Mouse (Mus musculus) midbrain, embryonic 12.5 days (tissue): ENCODE measurements around the gene Ccdc58. TPM values are rescaled to one million over a fixed set of nuclear protein-coding genes. Genes with fewer than 3 reads are reported as not detected.
"Not testable (repeated sequence)": the region's sequence is repeated elsewhere in the genome, so short reads cannot be mapped to it uniquely, and the experiment has no call there.

ENCODE experiments used
- ATAC-seq: fragments of 200-750 bp; cut with Nextera tagmentation; 2 replicates; pipeline ENCODE4 v1.8.0; 2017; ENCODE audit warnings: low read depth, moderate TSS enrichment, moderate library complexity; ENCODE audit not compliant: low FRiP score
- H3K27ac ChIP-seq: fragments of 300-500 bp; sonication (generic); replicated peaks from 2 replicates; pipeline ENCODE4 v1.5.1; 2016; ENCODE audit warnings: mild to moderate bottlenecking
- H3K27me3 ChIP-seq: fragments of 300-500 bp; sonication (generic); 2 replicates; pipeline ENCODE4 v1.6.1; 2016; ENCODE audit warnings: mild to moderate bottlenecking
- H3K36me3 ChIP-seq: fragments of 300-500 bp; sonication (generic); 2 replicates; pipeline ENCODE4 v1.6.1; 2016
- H3K4me1 ChIP-seq: fragments of 300-500 bp; sonication (generic); 2 replicates; pipeline ENCODE4 v1.6.1; 2016
- H3K4me2 ChIP-seq: fragments of 300-500 bp; sonication (generic); replicated peaks from 2 replicates; pipeline ENCODE4 v1.6.1; 2016; ENCODE audit warnings: mild to moderate bottlenecking, moderate library complexity
- H3K4me3 ChIP-seq: fragments of 300-500 bp; sonication (generic); 2 replicates; pipeline ENCODE4 v1.5.1; 2016; ENCODE audit warnings: mild to moderate bottlenecking
- H3K9ac ChIP-seq: fragments of 300-500 bp; sonication (generic); replicated peaks from 2 replicates; pipeline ENCODE4 v1.6.1; 2016; ENCODE audit warnings: mild to moderate bottlenecking, moderate library complexity
- H3K9me3 ChIP-seq: fragments of 300-500 bp; sonication (generic); 2 replicates; pipeline ENCODE4 v1.6.1; 2016; ENCODE audit warnings: mild to moderate bottlenecking
- WGBS: fragments of 180-500 bp; shearing (Covaris S2); methylation state at CpG from one replicate; pipeline ENCODE4 v1.1.7; 2016; 5-methylcytosine and 5-hydroxymethylcytosine counted together
- polyA plus RNA-seq: library from polyadenylated mRNA; unstranded; fragments of >200 nt; fragmentation: Nextera tagmentation; extraction: Ambion mirVana; gene quantifications from 2 replicates; pipeline ENCODE4 v1.2.1, GENCODE M21; 2016

The Ccdc58 gene
- polyA plus RNA-seq, 1 experiment from 2014 or later: 64.9 TPM

GRCm38 (mm10) chr16:36089065-36089464, 17.6 kb downstream of the Ccdc58 start:
- Histone ChIP-seq H3K27me3 (no peaks in the 10 kb centered on the region), H3K4me2 (no peak overlapping the region), H3K9ac (no peak overlapping the region), H3K9me3 (no peaks in the 10 kb centered on the region), H3K27ac (no peak overlapping the region), H3K4me3 (no peak overlapping the region), H3K4me1 (no peaks in the 10 kb centered on the region), H3K36me3 (peaks cover 47% of the 10 kb centered on the region)
- WGBS: 83% methylated on average over 7 of the region's 7 CpGs
- ATAC-seq: no peak

DNA sequence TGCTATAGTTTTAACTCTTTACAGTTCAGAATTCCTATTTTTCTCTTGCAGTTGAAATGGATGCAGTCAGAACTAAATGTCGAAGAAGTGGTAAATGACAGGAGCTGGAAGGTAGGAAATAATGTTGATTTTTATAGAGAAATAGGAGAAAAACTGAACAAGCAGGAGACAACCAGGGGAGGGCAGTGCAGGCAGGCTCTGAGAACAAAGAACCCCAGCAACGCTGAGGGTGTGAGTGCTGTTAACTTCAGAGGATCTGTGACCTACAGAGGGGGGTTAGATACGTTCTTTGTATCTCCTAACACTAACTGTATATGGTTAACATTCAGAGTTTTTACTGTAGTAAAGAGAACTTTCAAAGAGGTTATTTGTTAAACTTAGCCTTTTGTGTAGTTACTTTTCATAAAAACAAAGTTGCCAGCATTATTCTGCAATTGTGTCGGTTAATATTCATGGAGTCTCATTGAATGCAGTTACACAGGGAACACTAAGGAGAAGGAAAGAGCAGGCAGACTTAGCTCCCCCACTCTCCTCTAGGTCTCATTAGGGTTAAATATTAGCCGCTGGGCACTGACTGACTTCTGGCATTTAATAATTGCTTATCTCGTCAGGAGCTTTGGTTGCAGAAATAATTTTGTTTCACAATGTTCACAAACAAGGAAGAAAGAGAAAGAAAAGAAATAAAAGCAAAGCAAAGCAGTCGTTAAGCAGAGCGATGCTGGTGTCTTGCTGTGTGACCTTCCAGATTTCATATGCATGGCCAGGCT, 18.5 kb downstream of the Ccdc58 start:
- Histone ChIP-seq H3K9ac (no peak overlapping the region), H3K9me3 (no peaks in the 10 kb centered on the region), H3K4me1 (no peaks in the 10 kb centered on the region), H3K4me2 (no peak overlapping the region), H3K27me3 (no peaks in the 10 kb centered on the region), H3K36me3 (peaks cover 41% of the 10 kb centered on the region), H3K4me3 (no peak overlapping the region), H3K27ac (no peak overlapping the region)
- WGBS: 79% methylated on average over 8 of the region's 8 CpGs
- ATAC-seq: no peak

GRCm38 (mm10) chr16:36090785-36091509, 19.5 kb downstream of the Ccdc58 start:
- H3K27ac ChIP-seq: no peak overlapping the region
- H3K4me3 ChIP-seq: no peak overlapping the region
- H3K4me2 ChIP-seq: no peak overlapping the region
- ATAC-seq: no peak
- no peak overlapping the region for H3K9ac ChIP-seq
- H3K27me3 ChIP-seq: no peaks in the 10 kb centered on the region
- no peaks in the 10 kb centered on the region for H3K9me3 ChIP-seq
- WGBS: 82% methylated on average over 11 of the region's 11 CpGs
- H3K4me1 ChIP-seq: no peaks in the 10 kb centered on the region
- peaks cover 32% of the 10 kb centered on the region for H3K36me3 ChIP-seq

DNA sequence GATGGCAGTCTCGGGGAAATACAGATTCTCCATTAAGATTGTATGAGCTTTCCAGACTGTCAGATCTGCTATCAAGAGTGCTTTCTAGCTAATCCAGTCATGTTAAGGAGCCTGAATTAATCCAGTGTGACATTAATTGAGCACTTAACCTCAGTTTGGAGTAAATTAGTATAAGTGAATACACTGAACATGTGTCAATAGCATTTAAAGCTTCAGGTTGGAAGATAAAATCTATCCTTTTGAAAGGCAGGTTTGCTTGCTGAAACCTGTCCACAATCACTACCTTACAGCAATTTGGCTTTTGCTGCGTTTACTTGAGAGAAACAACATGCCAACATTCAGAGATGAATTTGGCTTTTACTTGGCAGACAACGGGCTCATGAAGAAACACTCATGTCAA, 22.6 kb downstream of the Ccdc58 start:
- H3K9me3 ChIP-seq: no peaks in the 10 kb centered on the region
- no peak overlapping the region for H3K9ac ChIP-seq
- peaks cover 8% of the 10 kb centered on the region; the same call in 1 of the 2 replicates for H3K36me3 ChIP-seq
- no peak overlapping the region for H3K4me2 ChIP-seq
- H3K4me3 ChIP-seq: no peak overlapping the region
- 92% methylated on average over 3 of the region's 3 CpGs for WGBS
- no peak overlapping the region for H3K27ac ChIP-seq
- H3K4me1 ChIP-seq: no peaks in the 10 kb centered on the region
- H3K27me3 ChIP-seq: no peaks in the 10 kb centered on the region
- ATAC-seq: no peak

- not testable (repeated sequence) for H3K27me3 ChIP-seq, H3K36me3 ChIP-seq, ATAC-seq, H3K4me2 ChIP-seq, H3K9ac ChIP-seq, H3K4me3 ChIP-seq, H3K9me3 ChIP-seq, H3K4me1 ChIP-seq, H3K27ac ChIP-seq
- 91% methylated on average over 12 of the region's 12 CpGs for WGBS
Observed at GRCm38 (mm10) chr16:36097813-36098499, 26.5 kb downstream of the Ccdc58 start.

DNA sequence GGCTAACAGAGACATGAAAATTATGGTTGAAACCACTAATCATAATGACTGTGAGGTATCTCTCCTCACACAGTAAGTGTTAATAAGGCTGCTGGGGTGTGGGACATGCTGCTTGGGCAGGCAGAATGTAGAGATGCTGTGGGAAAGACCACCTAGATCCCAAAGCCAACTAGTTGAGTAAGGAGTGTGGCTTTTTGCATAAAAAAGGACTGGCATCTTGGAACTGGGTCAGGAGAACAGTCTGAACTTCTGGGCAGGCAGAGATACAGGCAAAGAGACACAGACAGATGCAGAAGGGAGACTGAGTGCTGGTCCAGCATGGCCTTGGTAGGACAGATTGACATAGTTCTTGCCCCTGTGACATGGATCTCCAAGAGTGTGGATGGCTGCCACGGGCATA, 30.0 kb downstream of the Ccdc58 start:
- H3K9me3 ChIP-seq: no peaks in the 10 kb centered on the region
- ATAC-seq: no peak
- no peaks in the 10 kb centered on the region for H3K27me3 ChIP-seq
- H3K27ac ChIP-seq: no peak overlapping the region
- no peaks in the 10 kb centered on the region for H3K4me1 ChIP-seq
- H3K4me3 ChIP-seq: no peak overlapping the region
- no peak overlapping the region for H3K4me2 ChIP-seq
- H3K36me3 ChIP-seq: no peaks in the 10 kb centered on the region
- WGBS: 94% methylated on average over 1 of the region's 1 CpGs
- H3K9ac ChIP-seq: no peak overlapping the region

- Histone ChIP-seq H3K27me3 (no peaks in the 10 kb centered on the region), H3K4me2 (no peak overlapping the region), H3K4me3 (no peak overlapping the region), H3K9ac (no peak overlapping the region), H3K9me3 (no peaks in the 10 kb centered on the region), H3K4me1 (no peaks in the 10 kb centered on the region), H3K36me3 (no peaks in the 10 kb centered on the region), H3K27ac (no peak overlapping the region)
- no peak for ATAC-seq
- 91% methylated on average over 1 of the region's 1 CpGs for WGBS
Observed at GRCm38 (mm10) chr16:36102211-36102610, 30.7 kb downstream of the Ccdc58 start.

DNA sequence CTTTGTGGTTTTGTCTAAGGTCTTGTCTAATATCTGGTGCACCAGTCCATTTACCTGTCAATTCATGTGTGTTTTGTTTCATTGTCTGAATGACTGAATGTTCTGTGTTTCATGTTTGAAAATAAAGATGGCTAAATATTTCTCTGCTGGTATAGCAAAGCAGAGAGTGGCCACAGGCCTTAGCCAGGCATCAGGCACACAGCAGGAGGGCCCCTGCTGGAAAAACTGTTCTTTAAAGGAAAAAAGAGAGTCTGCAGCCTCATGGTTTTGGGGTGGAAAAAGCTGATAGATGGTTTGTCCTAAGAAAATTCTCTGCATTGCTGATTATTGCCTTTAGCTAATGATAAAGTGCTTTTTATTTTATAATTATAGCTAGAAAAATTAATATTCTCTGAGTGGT, 40.0 kb downstream of the Ccdc58 start:
- H3K4me2 ChIP-seq, H3K36me3 ChIP-seq, H3K9me3 ChIP-seq, H3K4me1 ChIP-seq, H3K4me3 ChIP-seq, H3K9ac ChIP-seq, ATAC-seq, H3K27ac ChIP-seq, H3K27me3 ChIP-seq: not testable (repeated sequence)

DNA sequence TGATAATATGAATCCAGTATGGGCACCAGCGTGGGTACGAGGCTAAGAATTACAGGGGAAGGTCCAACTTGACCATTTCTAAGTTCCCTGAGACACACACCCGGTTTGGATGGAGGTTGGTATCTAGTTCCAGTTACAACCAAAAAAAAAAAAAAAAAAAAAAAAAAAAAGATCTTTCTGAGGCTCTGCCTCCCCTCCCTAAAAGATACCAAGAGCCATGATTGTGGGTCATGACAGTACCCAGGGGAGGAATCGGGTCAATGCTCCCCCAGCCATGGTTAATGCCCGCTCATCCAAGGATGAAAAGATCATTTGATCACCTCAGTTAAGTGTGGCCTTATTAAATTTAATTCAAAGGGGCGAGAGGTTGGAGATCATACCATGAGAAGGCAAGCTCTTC, 44.3 kb downstream of the Ccdc58 start:
- WGBS: 89% methylated on average over 6 of the region's 6 CpGs
- not testable (repeated sequence) for H3K4me1 ChIP-seq, H3K4me2 ChIP-seq, H3K27me3 ChIP-seq, H3K9ac ChIP-seq, H3K36me3 ChIP-seq, H3K27ac ChIP-seq, H3K9me3 ChIP-seq, H3K4me3 ChIP-seq, ATAC-seq

- H3K27me3 ChIP-seq: no peaks in the 10 kb centered on the region
- no peak for ATAC-seq
- WGBS: 86% methylated on average over 7 of the region's 7 CpGs
- no peak overlapping the region for H3K27ac ChIP-seq
- H3K9me3 ChIP-seq: no peaks in the 10 kb centered on the region
- no peak overlapping the region for H3K4me2 ChIP-seq
- no peak overlapping the region for H3K4me3 ChIP-seq
- H3K4me1 ChIP-seq: no peaks in the 10 kb centered on the region
- no peak overlapping the region for H3K9ac ChIP-seq
- H3K36me3 ChIP-seq: no peaks in the 10 kb centered on the region
Observed at GRCm38 (mm10) chr16:36128092-36128491, 56.6 kb downstream of the Ccdc58 start.

DNA sequence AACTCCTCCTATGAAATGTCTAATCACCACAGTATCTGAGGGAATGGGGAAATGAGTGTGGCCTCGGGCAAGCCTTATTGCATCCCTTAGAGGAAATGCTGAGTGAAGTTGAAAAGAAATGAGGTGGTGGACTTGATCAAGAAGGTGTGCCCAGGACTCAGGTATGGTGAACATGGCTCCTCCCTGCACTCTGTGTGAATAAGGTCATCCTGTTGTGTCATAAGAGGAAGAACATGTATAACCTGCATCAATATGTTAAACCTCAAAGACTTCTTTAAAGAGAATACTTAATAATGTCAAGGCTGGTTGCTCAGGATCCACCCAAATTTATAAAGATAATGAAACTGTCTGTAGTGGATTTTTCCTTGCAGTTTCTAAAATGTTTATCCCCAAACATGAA, 59.7 kb downstream of the Ccdc58 start, which contains the start of gene Csta1:
Gene Csta1, minus strand, starts transcription at position 101 of the 400 bp plus-strand sequence.
- Histone ChIP-seq H3K4me2 (no peak within 1 kb of the TSS), H3K9ac (no peak within 1 kb of the TSS), H3K4me3 (no peak within 1 kb of the TSS), H3K9me3 (no peaks in the 10 kb centered on the region), H3K4me1 (no peaks in the 10 kb centered on the region), H3K27me3 (no peaks in the 10 kb centered on the region), H3K27ac (no peak within 1 kb of the TSS), H3K36me3 (no peaks in the 10 kb centered on the region)
- ATAC-seq: no peak
- WGBS: 77% methylated on average over 1 of the region's 1 CpGs

- Histone ChIP-seq H3K4me2 (no peak overlapping the region), H3K36me3 (no peaks in the 10 kb centered on the region), H3K4me1 (no peaks in the 10 kb centered on the region), H3K27ac (no peak overlapping the region), H3K9me3 (no peaks in the 10 kb centered on the region), H3K27me3 (no peaks in the 10 kb centered on the region), H3K4me3 (no peak overlapping the region), H3K9ac (no peak overlapping the region)
- ATAC-seq: no peak
- WGBS: 75% methylated on average over 2 of the region's 2 CpGs
Observed at GRCm38 (mm10) chr16:36138201-36138600, 66.7 kb downstream of the Ccdc58 start.
